Mouse (Mus musculus) heart, adult 2 months (tissue): ENCODE measurements at regions not wholly inside any gene's neighbourhood (a gene's known extent, or its start where the extent isn't known, plus 50 kb on each side); places are given as distances from the start of the nearest gene placed in this dataset.

ENCODE experiments used
- DNase-seq, 2 experiments: peaks; one replicate each; pipeline ENCODE4 v3.0.0; 2021
- H3K27ac ChIP-seq: fragments of 200-600 bp; 2 replicates; pipeline ENCODE4 v1.8.1; 2022
- H3K27me3 ChIP-seq: fragments of 200-500 bp; 2 replicates; pipeline ENCODE4 v1.6.1; 2012; ENCODE audit warnings: mild to moderate bottlenecking, low read length, inconsistent platforms, mixed read lengths; ENCODE audit not compliant: control insufficient read depth, insufficient read depth
- H3K36me3 ChIP-seq: fragments of 200-500 bp; 2 replicates; pipeline ENCODE4 v1.6.1; 2012; ENCODE audit warnings: low read length, inconsistent platforms; ENCODE audit not compliant: control insufficient read depth, insufficient read depth
- H3K4me1 ChIP-seq: fragments of 200-500 bp; 2 replicates; pipeline ENCODE4 v1.6.1; 2011; ENCODE audit warnings: low read length; ENCODE audit not compliant: control insufficient read depth, insufficient read depth
- H3K4me3 ChIP-seq: fragments of 200-600 bp; 2 replicates; pipeline ENCODE4 v1.8.1; 2022
- H3K79me2 ChIP-seq: fragments of 200-500 bp; replicated peaks from 2 replicates; pipeline ENCODE4 v1.6.1; 2012; ENCODE audit warnings: mild to moderate bottlenecking, inconsistent platforms, low read length, moderate library complexity, mixed read lengths; ENCODE audit not compliant: control insufficient read depth, insufficient read depth
- H3K9ac ChIP-seq: fragments of 200-500 bp; 2 replicates; pipeline ENCODE4 v1.6.1; 2012; ENCODE audit warnings: low read depth, mild to moderate bottlenecking, control low read depth, inconsistent platforms, low read length, mixed read lengths
- CTCF ChIP-seq: fragments of 200-600 bp; IDR thresholded peaks from 2 replicates; pipeline ENCODE4 v1.8.1; 2022; ENCODE audit warnings: antibody characterized with exemption, mild to moderate bottlenecking, moderate library complexity
- EP300 ChIP-seq: fragments of 200-500 bp; IDR thresholded peaks from 2 replicates; pipeline ENCODE4 v1.6.1; 2011; ENCODE audit warnings: low read depth, low read length, control low read depth; ENCODE audit not compliant: insufficient read depth
- POLR2A ChIP-seq: fragments of 200-500 bp; IDR thresholded peaks from 2 replicates; pipeline ENCODE4 v1.6.1; 2011; ENCODE audit warnings: mild to moderate bottlenecking, low read depth, low read length, control low read depth; ENCODE audit not compliant: insufficient read depth
- WGBS: fragments of 180-500 bp; shearing (Covaris S2); methylation state at CpG from one replicate; pipeline ENCODE4 v1.1.7; 2018; 5-methylcytosine and 5-hydroxymethylcytosine counted together
- intact Hi-C: fragments of 180-260 bp; cut with DNase I; formaldehyde crosslinking; loops from one replicate; pipeline ENCODE4 v1.15.1; 2025

DNA sequence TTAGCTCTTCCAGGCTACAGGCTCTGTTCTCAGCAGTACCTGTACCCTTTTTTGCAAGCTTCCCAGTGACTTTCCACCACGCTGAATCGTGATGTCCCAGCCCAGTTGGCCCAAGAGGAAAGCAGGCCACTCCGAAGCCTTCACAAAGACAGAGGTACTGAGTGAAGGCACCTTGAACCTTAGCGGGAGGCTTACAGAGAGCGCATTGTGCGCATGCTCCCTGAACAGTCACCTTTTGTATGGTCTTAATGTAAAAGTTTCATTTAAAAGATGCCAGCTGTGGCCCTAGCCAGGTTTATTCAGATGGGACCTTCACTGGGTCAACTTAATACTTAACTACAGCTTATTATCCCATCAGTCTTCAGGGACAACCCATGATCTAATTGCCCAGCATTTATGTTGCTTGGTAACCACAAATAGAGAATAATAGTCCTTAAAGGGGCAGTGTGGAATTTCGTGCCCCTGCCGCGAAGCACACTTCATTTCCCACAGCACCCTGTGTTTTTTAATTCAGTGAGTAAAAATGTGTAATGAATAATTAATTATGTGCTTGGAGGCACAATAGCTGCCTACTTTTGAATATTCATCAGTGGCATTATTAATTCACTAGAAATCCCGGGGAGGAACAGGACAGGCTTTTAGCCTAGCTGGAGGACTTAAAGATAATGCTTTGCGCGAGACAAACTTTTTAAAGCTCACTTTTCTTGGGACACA lies 111.3 kb upstream of the Vrk1 start:
- H3K4me1 ChIP-seq, result no peaks in the 10 kb centered on the region
- no peaks in the 10 kb centered on the region for H3K36me3 ChIP-seq
- H3K27me3 ChIP-seq, result no peaks in the 10 kb centered on the region
- H3K9ac ChIP-seq, result no peak overlapping the region
- H3K27ac ChIP-seq, result no peak overlapping the region
- no peak for DNase-seq
- 89% methylated on average over 12 of the region's 12 CpGs for WGBS
- H3K4me3 ChIP-seq, result no peak overlapping the region
- intact Hi-C loops, result no loop called here
- TF ChIP-seq EP300 (no peak), CTCF (no peak), POLR2A (no peak)
- H3K79me2 ChIP-seq, result no peaks in the 10 kb centered on the region

DNA sequence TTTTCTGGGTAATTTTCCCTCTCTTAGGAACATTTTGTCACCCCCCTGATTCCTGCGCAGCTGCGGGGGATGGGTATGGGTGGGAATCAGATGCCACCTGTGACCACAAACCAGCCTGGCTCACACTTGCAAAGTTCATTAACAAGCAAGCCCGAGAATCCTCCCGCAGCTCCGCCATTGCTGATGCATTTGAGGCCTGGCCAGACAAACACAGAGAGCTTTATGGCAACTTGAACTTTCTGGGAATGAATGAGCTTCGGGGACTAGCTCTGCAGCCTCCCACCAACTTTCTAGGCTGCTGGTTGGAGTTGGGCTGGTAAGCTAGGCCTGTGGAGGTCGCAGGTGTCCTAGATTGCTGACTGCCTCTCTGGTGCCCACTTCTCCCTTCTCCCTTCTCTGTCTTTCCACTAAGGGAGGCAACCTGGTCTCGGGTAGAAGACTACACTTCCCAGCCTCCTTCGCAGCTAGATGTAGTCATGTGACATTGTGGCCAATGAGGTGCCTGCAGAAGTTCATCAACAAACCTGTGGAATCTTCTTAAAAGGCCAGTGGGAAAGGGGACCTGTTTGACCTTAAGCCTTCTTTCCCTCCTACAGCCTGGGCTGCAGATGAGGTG lies 110.6 kb upstream of the Vrk1 start:
- WGBS, result 63% methylated on average over 9 of the region's 9 CpGs
- no peak for TF ChIP-seq POLR2A
- TF ChIP-seq EP300, result no peak
- no peak for TF ChIP-seq CTCF
- no peaks in the 10 kb centered on the region for H3K36me3 ChIP-seq
- no peak overlapping the region for H3K9ac ChIP-seq
- no peak overlapping the region for H3K27ac ChIP-seq
- no peak overlapping the region for H3K4me3 ChIP-seq
- no peaks in the 10 kb centered on the region for H3K79me2 ChIP-seq
- DNase-seq, result no peak
- H3K4me1 ChIP-seq, result no peaks in the 10 kb centered on the region
- no peaks in the 10 kb centered on the region for H3K27me3 ChIP-seq
- intact Hi-C loops, result no loop called here

DNA sequence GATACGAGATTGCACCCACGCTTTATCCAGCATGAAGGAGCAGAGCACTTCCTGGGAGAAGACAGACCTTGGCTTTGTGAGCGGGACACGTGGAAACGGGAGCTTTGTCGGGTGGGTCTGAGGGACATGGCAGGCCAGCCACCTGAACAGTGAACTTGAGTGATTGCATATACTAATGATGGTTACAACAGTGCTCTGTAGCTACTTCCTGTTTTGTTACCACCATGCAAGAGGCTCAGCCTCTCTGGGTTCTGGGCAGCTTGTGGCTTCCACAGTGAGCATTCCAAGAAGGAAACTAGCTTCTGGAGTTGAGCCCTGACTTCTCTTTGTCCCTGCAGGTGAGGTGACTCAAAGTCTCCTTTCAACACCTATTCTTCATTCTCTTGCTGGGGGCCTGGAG lies 109.5 kb upstream of the Vrk1 start:
- H3K27ac ChIP-seq, result no peak overlapping the region
- H3K4me3 ChIP-seq, result no peak overlapping the region
- no peak overlapping the region for H3K9ac ChIP-seq
- TF ChIP-seq EP300, result no peak
- TF ChIP-seq CTCF, result no peak
- TF ChIP-seq POLR2A, result no peak
- H3K36me3 ChIP-seq, result no peaks in the 10 kb centered on the region
- WGBS, result 83% methylated on average over 6 of the region's 6 CpGs
- intact Hi-C loops, result no loop called here
- DNase-seq, result no peak
- H3K27me3 ChIP-seq, result no peaks in the 10 kb centered on the region
- no peaks in the 10 kb centered on the region for H3K79me2 ChIP-seq
- H3K4me1 ChIP-seq, result no peaks in the 10 kb centered on the region

DNA sequence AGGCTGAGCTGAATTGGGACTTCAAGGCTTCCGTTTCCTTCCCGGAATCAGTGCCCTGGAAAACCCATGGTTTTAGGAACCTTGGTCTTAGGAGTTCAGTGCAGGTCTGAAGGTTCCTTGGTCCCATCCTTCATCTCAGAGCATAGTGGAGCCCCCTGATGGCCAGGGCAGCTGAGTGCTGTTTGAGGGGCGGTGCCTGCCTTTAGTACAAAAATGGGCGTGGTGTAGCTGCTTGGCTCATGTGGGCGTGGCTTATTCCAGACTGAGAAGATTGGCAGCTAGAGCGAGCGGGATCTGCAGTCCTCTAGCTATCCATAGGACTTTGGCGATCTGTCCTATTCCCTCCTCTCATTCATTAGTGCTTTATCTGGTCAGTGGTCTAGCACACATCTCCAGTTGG lies 107.0 kb upstream of the Vrk1 start:
- DNase-seq, result no peak
- no peak overlapping the region for H3K4me3 ChIP-seq
- no peaks in the 10 kb centered on the region for H3K4me1 ChIP-seq
- no peak overlapping the region for H3K9ac ChIP-seq
- H3K36me3 ChIP-seq, result no peaks in the 10 kb centered on the region
- TF ChIP-seq CTCF, result no peak
- no peak for TF ChIP-seq POLR2A
- no peak for TF ChIP-seq EP300
- intact Hi-C loops, result no loop called here
- no peak overlapping the region for H3K27ac ChIP-seq
- no peaks in the 10 kb centered on the region for H3K79me2 ChIP-seq
- WGBS, result 48% methylated on average over 8 of the region's 8 CpGs
- no peaks in the 10 kb centered on the region for H3K27me3 ChIP-seq

DNA sequence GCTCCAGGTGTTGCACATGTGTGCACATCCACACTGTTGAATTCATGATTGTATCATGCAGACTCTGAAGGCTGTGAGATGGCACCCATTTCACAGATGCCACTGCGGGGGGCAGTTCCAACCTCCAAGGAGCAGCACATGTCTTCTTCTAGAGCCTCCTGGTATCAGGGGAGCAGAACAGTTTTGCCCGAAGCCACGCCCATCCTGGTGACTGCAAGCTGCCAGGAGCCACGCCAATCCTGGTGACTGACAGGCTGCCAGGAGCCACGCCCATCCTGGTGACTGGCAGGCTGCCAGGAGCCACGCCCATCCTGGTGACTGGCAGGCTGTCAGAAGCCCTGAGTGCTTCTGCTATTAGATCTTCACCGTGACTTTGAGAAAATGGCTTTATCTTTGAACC lies 103.4 kb upstream of the Vrk1 start:
- no peaks in the 10 kb centered on the region for H3K4me1 ChIP-seq
- DNase-seq, result peak; percentile 13 to 32
- H3K36me3 ChIP-seq, result no peaks in the 10 kb centered on the region
- H3K27ac ChIP-seq, result no peak overlapping the region
- H3K4me3 ChIP-seq, result no peak overlapping the region
- H3K9ac ChIP-seq, result no peak overlapping the region
- no peaks in the 10 kb centered on the region for H3K27me3 ChIP-seq
- WGBS, result 14% methylated on average over 7 of the region's 7 CpGs
- TF ChIP-seq CTCF (no peak), EP300 (no peak), POLR2A (no peak)
- no peaks in the 10 kb centered on the region for H3K79me2 ChIP-seq
- intact Hi-C loops, result no loop called here

DNA sequence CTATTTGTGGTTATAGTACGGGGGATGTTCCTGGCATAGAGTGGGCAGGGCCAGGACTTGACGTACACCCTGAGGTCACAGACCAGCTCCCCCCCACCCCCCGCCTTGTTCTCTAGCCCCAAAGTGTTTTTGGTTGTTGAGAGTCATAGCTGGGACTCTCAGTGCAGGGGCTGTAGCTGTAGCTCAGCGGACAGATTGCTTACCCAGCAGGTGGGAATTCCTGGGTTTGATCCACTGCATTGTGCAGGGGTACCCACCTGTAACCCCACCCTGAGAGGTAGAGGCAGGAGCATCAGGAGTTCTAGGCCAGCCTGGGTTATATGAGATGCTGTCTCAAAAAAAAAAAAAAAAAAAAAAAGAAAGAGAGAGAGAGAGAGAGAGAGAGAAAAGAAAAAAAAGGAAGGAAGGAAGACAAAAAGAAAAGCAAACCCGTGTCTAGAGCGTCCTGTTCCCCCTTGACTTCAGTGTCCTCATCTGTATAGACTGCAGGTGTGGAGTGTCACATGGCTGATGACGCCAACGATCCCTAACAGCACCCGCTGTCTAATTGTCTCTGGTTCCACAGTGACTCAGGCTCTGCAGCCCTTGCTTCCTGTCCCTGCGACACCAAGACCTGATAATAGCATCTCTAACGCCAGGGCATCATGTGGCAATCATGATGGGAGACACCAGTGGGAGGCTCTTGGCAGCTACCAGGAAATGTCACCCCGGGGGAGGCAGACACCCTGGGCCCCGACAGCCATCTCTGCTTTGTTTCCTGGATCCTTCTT lies 102.0 kb upstream of the Vrk1 start:
- Histone ChIP-seq H3K27ac (no peak overlapping the region), H3K36me3 (no peaks in the 10 kb centered on the region), H3K27me3 (no peaks in the 10 kb centered on the region), H3K79me2 (no peaks in the 10 kb centered on the region), H3K4me1 (no peaks in the 10 kb centered on the region), H3K4me3 (no peak overlapping the region), H3K9ac (no peak overlapping the region)
- DNase-seq, result no peak
- intact Hi-C loops, result no loop called here
- TF ChIP-seq POLR2A (no peak), CTCF (no peak), EP300 (no peak)
- WGBS, result 46% methylated on average over 13 of the region's 13 CpGs
